ENCODE assay signal across 31 mouse cellular contexts in genomic region chr2:131814327-131814726, GRCm38 (mm10). TPM values are rescaled to one million over a fixed set of nuclear protein-coding genes. Genes with fewer than 3 reads are reported as not detected.
"Had no signal": no experiment of that assay in that cellular context is flagged by ENCODE, and none has a peak within 500 bp of the region (broad histone marks: within the 10 kb centered on the region; RNA-seq: fewer than 3 reads in every experiment).

No protein-coding gene starts in this region.

- H3K9me3 ChIP-seq: heart, embryonic 12.5 days; hindbrain, embryonic 10.5 days; hindbrain, embryonic 12.5 days; intestine, embryonic 15.5 days; limb, embryonic 10.5 days; limb, embryonic 12.5 days; liver, embryonic 13.5 days; liver, embryonic 15.5 days had no signal

- H3K36me3 ChIP-seq: heart, embryonic 12.5 days; hindbrain, embryonic 10.5 days; hindbrain, embryonic 12.5 days; intestine, embryonic 15.5 days; limb, embryonic 10.5 days; limb, embryonic 12.5 days; liver, embryonic 13.5 days; liver, embryonic 15.5 days had no signal

- H3K4me1 ChIP-seq: heart, embryonic 12.5 days; hindbrain, embryonic 10.5 days; hindbrain, embryonic 12.5 days; intestine, embryonic 15.5 days; limb, embryonic 10.5 days; limb, embryonic 12.5 days; liver, embryonic 13.5 days; liver, embryonic 15.5 days had no signal

- H3K4me3 ChIP-seq: gastrocnemius, adult 2 months; heart, adult 2 months; heart, embryonic 12.5 days; hindbrain, embryonic 10.5 days; hindbrain, embryonic 12.5 days; intestine, embryonic 15.5 days; left cerebral cortex, adult 2 months; limb, embryonic 10.5 days; limb, embryonic 12.5 days; liver, embryonic 13.5 days; liver, embryonic 15.5 days had no signal

- DNase-seq: gastrocnemius, adult 2 months; gastrocnemius, postnatal 10 days; gastrocnemius, postnatal 25 days; heart, adult 2 months; heart, postnatal 10 days; heart, postnatal 4 days; kidney, adult 18-20 months; kidney, adult 8-10 months; kidney, postnatal 10 days; kidney, postnatal 25 days; kidney, postnatal 4 days; liver; liver, embryonic 13.5 days had no signal

- H3K27ac ChIP-seq: gastrocnemius, adult 2 months; heart, adult 2 months; hindbrain, embryonic 10.5 days; hindbrain, embryonic 12.5 days; hindbrain, embryonic 14.5 days; intestine, embryonic 15.5 days; left cerebral cortex, adult 2 months; limb, embryonic 10.5 days; limb, embryonic 12.5 days; liver, embryonic 13.5 days; liver, embryonic 15.5 days had no signal

RNA-seq across cellular contexts. Expression of gene Erv3, which starts 45.2 kb away (rescaled TPM):
- total RNA-seq: gastrocnemius, adult 2 months; gastrocnemius, postnatal 10 days; gastrocnemius, postnatal 25 days; granulocyte monocyte progenitor cell, adult 5-6 weeks; heart, adult 2 months; heart, postnatal 10 days; heart, postnatal 4 days had no signal
- polyA plus RNA-seq: heart, adult 2 months; heart, embryonic 12.5 days; heart, embryonic 14.5 days; heart, embryonic 16.5 days; hindbrain, embryonic 12.5 days; hindbrain, embryonic 16.5 days; inflammation-experienced regulatory T-cells, adult 6 months; intestine, embryonic 15.5 days; intestine, postnatal 0 days; kidney, embryonic 14.5 days; kidney, embryonic 16.5 days; limb, embryonic 10.5 days; limb, embryonic 12.5 days; liver, embryonic 11.5 days; liver, embryonic 13.5 days; liver, embryonic 15.5 days had no signal
